42 mouse cellular contexts compared by ENCODE assay signal in genomic region chr7:79749511-79749910, GRCm38 (mm10). TPM values are rescaled to one million over a fixed set of nuclear protein-coding genes. Genes with fewer than 3 reads are reported as not detected.
"Had no signal": no experiment of that assay in that cellular context is flagged by ENCODE, and none has a peak within 500 bp of the region (broad histone marks: within the 10 kb centered on the region; RNA-seq: fewer than 3 reads in every experiment).

No protein-coding gene starts in this region.

- H3K27ac ChIP-seq: heart, embryonic 10.5 days; heart, embryonic 13.5 days; heart, embryonic 15.5 days; hindbrain, embryonic 10.5 days; hindbrain, embryonic 12.5 days; hindbrain, embryonic 13.5 days; hindbrain, embryonic 14.5 days; hindbrain, embryonic 15.5 days; hindbrain, postnatal 0 days; intestine, embryonic 15.5 days; kidney, embryonic 15.5 days; kidney, postnatal 0 days; layer of hippocampus, adult 2 months; left cerebral cortex, adult 2 months had no signal

- H3K36me3 ChIP-seq: heart, embryonic 10.5 days; heart, embryonic 12.5 days; heart, embryonic 13.5 days; heart, embryonic 15.5 days; hindbrain, embryonic 10.5 days; hindbrain, embryonic 12.5 days; hindbrain, embryonic 13.5 days; hindbrain, embryonic 15.5 days; intestine, embryonic 15.5 days; kidney, embryonic 15.5 days had no signal

- H3K4me1 ChIP-seq: heart, embryonic 10.5 days; heart, embryonic 12.5 days; heart, embryonic 13.5 days; heart, embryonic 15.5 days; hindbrain, embryonic 10.5 days; hindbrain, embryonic 12.5 days; hindbrain, embryonic 13.5 days; hindbrain, embryonic 15.5 days; intestine, embryonic 15.5 days; kidney, embryonic 15.5 days had no signal

- H3K9ac ChIP-seq: heart, embryonic 12.5 days; heart, embryonic 13.5 days; heart, embryonic 15.5 days; hindbrain, embryonic 12.5 days; hindbrain, embryonic 13.5 days; hindbrain, embryonic 14.5 days; hindbrain, embryonic 15.5 days; intestine, embryonic 15.5 days; kidney, embryonic 15.5 days had no signal

- DNase-seq: heart, postnatal 10 days; heart, postnatal 14 days; heart, postnatal 36 days; heart, postnatal 4 days; kidney, adult 11 months; kidney, adult 18-20 months; kidney, adult 2 months; kidney, adult 8-10 months; kidney, adult 9 months; kidney, postnatal 10 days; kidney, postnatal 14 days; kidney, postnatal 25 days; kidney, postnatal 36 days; kidney, postnatal 4 days; layer of hippocampus, adult 9-11 months; layer of hippocampus, postnatal 36 days had no signal

- H3K4me3 ChIP-seq: heart, embryonic 10.5 days; heart, embryonic 12.5 days; heart, embryonic 13.5 days; heart, embryonic 15.5 days; hindbrain, embryonic 10.5 days; hindbrain, embryonic 12.5 days; hindbrain, embryonic 13.5 days; hindbrain, embryonic 15.5 days; intestine, embryonic 15.5 days; kidney, embryonic 15.5 days; layer of hippocampus, adult 2 months; left cerebral cortex, adult 2 months had no signal

- H3K4me2 ChIP-seq: heart, embryonic 11.5 days; heart, embryonic 12.5 days; heart, embryonic 13.5 days; heart, embryonic 15.5 days; hindbrain, embryonic 12.5 days; hindbrain, embryonic 13.5 days; hindbrain, embryonic 14.5 days; hindbrain, embryonic 15.5 days; intestine, embryonic 15.5 days; kidney, embryonic 15.5 days had no signal

- ATAC-seq: hindbrain, postnatal 0 days; inflammation-experienced regulatory T-cells, adult 6 months; intestine, embryonic 15.5 days; intestine, embryonic 16.5 days; intestine, postnatal 0 days had no signal

- H3K9me3 ChIP-seq: heart, embryonic 10.5 days; heart, embryonic 12.5 days; heart, embryonic 13.5 days; heart, embryonic 15.5 days; hindbrain, embryonic 10.5 days; hindbrain, embryonic 12.5 days; hindbrain, embryonic 13.5 days; hindbrain, embryonic 15.5 days; intestine, embryonic 15.5 days; kidney, embryonic 15.5 days had no signal

- H3K27me3 ChIP-seq: heart, embryonic 12.5 days; heart, embryonic 13.5 days; heart, embryonic 15.5 days; intestine, embryonic 15.5 days had no signal

RNA-seq across cellular contexts. Expression of gene Wdr93, which starts 6.5 kb away (rescaled TPM):
- polyA plus RNA-seq: heart, postnatal 0 days had no signal

RNA-seq across cellular contexts. Expression of gene Plin1, which starts 16.8 kb away (rescaled TPM):
- polyA plus RNA-seq: heart, embryonic 10.5 days; heart, embryonic 11.5 days; heart, embryonic 12.5 days; heart, embryonic 13.5 days; heart, embryonic 14.5 days; heart, embryonic 15.5 days; heart, embryonic 16.5 days; hindbrain, embryonic 10.5 days; hindbrain, embryonic 11.5 days; hindbrain, embryonic 12.5 days; intestine, embryonic 14.5 days; intestine, embryonic 15.5 days; intestine, embryonic 16.5 days; intestine, postnatal 0 days had no signal

RNA-seq across cellular contexts. Expression of gene Mesp1, which starts 44.1 kb away (rescaled TPM):
- polyA plus RNA-seq: heart, embryonic 11.5 days; heart, embryonic 12.5 days; heart, embryonic 14.5 days; heart, embryonic 15.5 days; heart, embryonic 16.5 days; heart, postnatal 0 days; hindbrain, embryonic 10.5 days; hindbrain, embryonic 11.5 days; hindbrain, embryonic 13.5 days; hindbrain, embryonic 14.5 days; inflammation-experienced regulatory T-cells, adult 6 months; intestine, embryonic 16.5 days; kidney, adult 2 months; kidney, embryonic 14.5 days; kidney, embryonic 15.5 days; kidney, embryonic 16.5 days had no signal
